Mouse (Mus musculus) embryonic facial prominence, embryonic 10.5 days (tissue): ENCODE results near the gene 6430571L13Rik. TPM values are rescaled to one million over a fixed set of nuclear protein-coding genes. Genes with fewer than 3 reads are reported as not detected.

ENCODE experiments used
- DNase-seq: peaks from one replicate; pipeline ENCODE4 v3.0.0-alpha.2; 2017; ENCODE audit warnings: low spot score
- H3K27ac ChIP-seq: fragments of 300-500 bp; sonication (generic); replicated peaks from 2 replicates; pipeline ENCODE4 v1.5.1; 2016; ENCODE audit warnings: mild to moderate bottlenecking
- H3K27me3 ChIP-seq: fragments of 300-500 bp; sonication (generic); replicated peaks from 2 replicates; pipeline ENCODE4 v1.6.1; 2016; ENCODE audit warnings: low read depth, mild to moderate bottlenecking; ENCODE audit not compliant: poor library complexity, severe bottlenecking
- H3K36me3 ChIP-seq: fragments of 300-500 bp; sonication (generic); replicated peaks from 2 replicates; pipeline ENCODE4 v1.6.1; 2016; ENCODE audit warnings: mild to moderate bottlenecking, moderate library complexity
- H3K4me1 ChIP-seq: fragments of 300-500 bp; sonication (generic); 2 replicates; pipeline ENCODE4 v1.6.1; 2016
- H3K4me3 ChIP-seq: fragments of 300-500 bp; sonication (generic); 2 replicates; pipeline ENCODE4 v1.5.1; 2016; ENCODE audit warnings: mild to moderate bottlenecking, moderate library complexity
- H3K9me3 ChIP-seq: fragments of 300-500 bp; sonication (generic); 2 replicates; pipeline ENCODE4 v1.6.1; 2016; ENCODE audit warnings: mild to moderate bottlenecking
- WGBS: fragments of 180-500 bp; shearing (Covaris S2); methylation state at CpG from one replicate; pipeline ENCODE4 v1.1.7; 2016; 5-methylcytosine and 5-hydroxymethylcytosine counted together
- polyA plus RNA-seq: library from polyadenylated mRNA; unstranded; fragments of >200 nt; fragmentation: Nextera tagmentation; extraction: Ambion mirVana; gene quantifications from 2 replicates; pipeline ENCODE4 v1.2.1, GENCODE M21; 2016

6430571L13Rik gene
- polyA plus RNA-seq, 1 experiment from 2014 or later, result 0.95 TPM

GRCm38 (mm10) chr9:107377961-107378512, 37.6 kb downstream of the 6430571L13Rik start:
- H3K36me3 ChIP-seq, result no peaks in the 10 kb centered on the region
- H3K4me3 ChIP-seq, result peak overlapping the region; percentile 61
- no peaks in the 10 kb centered on the region for H3K9me3 ChIP-seq
- peak; percentile 74 for DNase-seq
- H3K4me1 ChIP-seq, result peaks cover 24% of the 10 kb centered on the region
- under 1% methylated on average over 35 of the region's 35 CpGs for WGBS
- H3K27ac ChIP-seq, result peak overlapping the region; percentile 24; the same call in 1 of the 2 replicates
- peaks cover 100% of the 10 kb centered on the region for H3K27me3 ChIP-seq

GRCm38 (mm10) chr9:107381723-107382122, 41.3 kb downstream of the 6430571L13Rik start:
- Histone ChIP-seq H3K4me1 (peaks cover 17% of the 10 kb centered on the region), H3K36me3 (no peaks in the 10 kb centered on the region), H3K4me3 (no peak overlapping the region), H3K9me3 (no peaks in the 10 kb centered on the region), H3K27ac (no peak overlapping the region), H3K27me3 (peaks cover 95% of the 10 kb centered on the region)
- peak; percentile 74 for DNase-seq
- 8% methylated on average over 8 of the region's 8 CpGs for whole genome bisulfite sequencing

GRCm38 (mm10) chr9:107384396-107384795, 44.0 kb downstream of the 6430571L13Rik start:
- DNase-seq, result no peak
- Histone ChIP-seq H3K27me3 (peaks cover 84% of the 10 kb centered on the region), H3K4me3 (no peak overlapping the region), H3K4me1 (peaks cover 11% of the 10 kb centered on the region), H3K9me3 (no peaks in the 10 kb centered on the region), H3K27ac (no peak overlapping the region), H3K36me3 (no peaks in the 10 kb centered on the region)
- WGBS, result 33% methylated on average over 3 of the region's 3 CpGs

GRCm38 (mm10) chr9:107386722-107387121, 46.3 kb downstream of the 6430571L13Rik start:
- WGBS, result 55% methylated on average over 3 of the region's 3 CpGs
- Histone ChIP-seq H3K27ac (no peak overlapping the region), H3K4me1 (peaks cover 18% of the 10 kb centered on the region), H3K4me3 (no peak overlapping the region), H3K36me3 (no peaks in the 10 kb centered on the region), H3K27me3 (peaks cover 60% of the 10 kb centered on the region), H3K9me3 (no peaks in the 10 kb centered on the region)
- DNase-seq, result peak; percentile 39

- H3K4me1 ChIP-seq, result peaks cover 18% of the 10 kb centered on the region
- H3K27me3 ChIP-seq, result peaks cover 52% of the 10 kb centered on the region
- no peaks in the 10 kb centered on the region for H3K36me3 ChIP-seq
- H3K4me3 ChIP-seq, result no peak overlapping the region
- H3K9me3 ChIP-seq, result no peaks in the 10 kb centered on the region
- WGBS, result 86% methylated on average over 3 of the region's 3 CpGs
- no peak for DNase-seq
- no peak overlapping the region for H3K27ac ChIP-seq
These were observed 47.3 kb downstream of the 6430571L13Rik start for GRCm38 (mm10) chr9:107387708-107388107.

GRCm38 (mm10) chr9:107388263-107388662, 47.9 kb downstream of the 6430571L13Rik start:
- WGBS, result 67% methylated on average over 2 of the region's 2 CpGs
- H3K27me3 ChIP-seq, result peaks cover 52% of the 10 kb centered on the region
- no peak for DNase-seq

GRCm38 (mm10) chr9:107396397-107396796, 56.0 kb downstream of the 6430571L13Rik start:
- no peak for DNase-seq
- H3K4me1 ChIP-seq, result peaks cover 26% of the 10 kb centered on the region
- no peak overlapping the region for H3K27ac ChIP-seq
- H3K36me3 ChIP-seq, result no peaks in the 10 kb centered on the region
- H3K27me3 ChIP-seq, result peaks cover 75% of the 10 kb centered on the region
- WGBS, result 35% methylated on average over 4 of the region's 4 CpGs
- no peaks in the 10 kb centered on the region for H3K9me3 ChIP-seq
- no peak overlapping the region for H3K4me3 ChIP-seq

More at GRCm38 (mm10) chr9:107388263-107388662, 47.9 kb downstream of the 6430571L13Rik start:
- Histone ChIP-seq H3K4me3 (no peak overlapping the region), H3K4me1 (peaks cover 18% of the 10 kb centered on the region), H3K27ac (no peak overlapping the region), H3K9me3 (no peaks in the 10 kb centered on the region), H3K36me3 (no peaks in the 10 kb centered on the region)

GRCm38 (mm10) chr9:107398968-107399367, 58.6 kb downstream of the 6430571L13Rik start:
- H3K4me3 ChIP-seq, result peak overlapping the region; percentile 88
- peaks cover 33% of the 10 kb centered on the region for H3K4me1 ChIP-seq
- no peaks in the 10 kb centered on the region for H3K9me3 ChIP-seq
- peaks cover 90% of the 10 kb centered on the region for H3K27me3 ChIP-seq
- H3K27ac ChIP-seq, result no peak overlapping the region
- WGBS, result 23% methylated on average over 11 of the region's 11 CpGs
- peak; percentile 18 for DNase-seq
- H3K36me3 ChIP-seq, result no peaks in the 10 kb centered on the region

- H3K27ac ChIP-seq, result peak within 1 kb of the TSS; percentile 78
These were observed 59.1 kb downstream of the 6430571L13Rik start, which contains the start of gene Cacna2d2 for GRCm38 (mm10) chr9:107399491-107399971. Gene Cacna2d2, plus strand, starts transcription at chr9:107399612.

GRCm38 (mm10) chr9:107400060-107400511, 59.7 kb downstream of the 6430571L13Rik start:
- under 1% methylated on average over 45 of the region's 45 CpGs for WGBS
- peaks cover 28% of the 10 kb centered on the region for H3K4me1 ChIP-seq
- peak overlapping the region; percentile 88 for H3K4me3 ChIP-seq
- H3K27ac ChIP-seq, result peak overlapping the region; percentile 78
- no peaks in the 10 kb centered on the region for H3K36me3 ChIP-seq
- peaks cover 98% of the 10 kb centered on the region for H3K27me3 ChIP-seq
- DNase-seq, result peak; percentile 66
- H3K9me3 ChIP-seq, result no peaks in the 10 kb centered on the region

More at GRCm38 (mm10) chr9:107399491-107399971, 59.1 kb downstream of the 6430571L13Rik start, which contains the start of gene Cacna2d2:
- peak; percentile 85 for DNase-seq
- no peaks in the 10 kb centered on the region for H3K9me3 ChIP-seq
- peaks cover 95% of the 10 kb centered on the region for H3K27me3 ChIP-seq
- peaks cover 30% of the 10 kb centered on the region for H3K4me1 ChIP-seq
- peak within 1 kb of the TSS; percentile 88 for H3K4me3 ChIP-seq
- no peaks in the 10 kb centered on the region for H3K36me3 ChIP-seq
- WGBS, result under 1% methylated on average over 54 of the region's 54 CpGs

GRCm38 (mm10) chr9:107400666-107401285, 60.4 kb downstream of the 6430571L13Rik start:
- no peaks in the 10 kb centered on the region for H3K9me3 ChIP-seq
- no peak for DNase-seq
- peak overlapping the region; percentile 88 for H3K4me3 ChIP-seq
- 18% methylated on average over 13 of the region's 13 CpGs for WGBS
- peaks cover 96% of the 10 kb centered on the region for H3K27me3 ChIP-seq
- peaks cover 28% of the 10 kb centered on the region for H3K4me1 ChIP-seq
- no peak overlapping the region for H3K27ac ChIP-seq
- no peaks in the 10 kb centered on the region for H3K36me3 ChIP-seq
